Mouse (Mus musculus) heart, embryonic 15.5 days (tissue): Measurements from ENCODE around the gene Maml1. TPM values are rescaled to one million over a fixed set of nuclear protein-coding genes. Genes with fewer than 3 reads are reported as not detected.
"Not testable (repeated sequence)": the region's sequence is repeated elsewhere in the genome, so short reads cannot be mapped to it uniquely, and the experiment has no call there.

ENCODE experiments used
- ATAC-seq: fragments of 200-750 bp; cut with Nextera tagmentation; replicated peaks from 2 replicates; pipeline ENCODE4 v1.8.0; 2017; ENCODE audit warnings: low read depth, moderate TSS enrichment; ENCODE audit not compliant: insufficient number of reproducible peaks, insufficient read depth, low FRiP score
- H3K27ac ChIP-seq: fragments of 300-500 bp; sonication (generic); 2 replicates; pipeline ENCODE4 v1.5.1; 2015; ENCODE audit warnings: mild to moderate bottlenecking, inconsistent platforms
- H3K27me3 ChIP-seq: fragments of 300-500 bp; sonication (generic); 2 replicates; pipeline ENCODE4 v1.6.1; 2015; ENCODE audit warnings: inconsistent platforms
- H3K36me3 ChIP-seq: fragments of 300-500 bp; sonication (generic); 2 replicates; pipeline ENCODE4 v1.6.1; 2015; ENCODE audit warnings: mild to moderate bottlenecking, inconsistent platforms
- H3K4me1 ChIP-seq: fragments of 300-500 bp; sonication (generic); replicated peaks from 2 replicates; pipeline ENCODE4 v1.6.1; 2015; ENCODE audit warnings: inconsistent platforms
- H3K4me2 ChIP-seq: fragments of 300-500 bp; sonication (generic); 2 replicates; pipeline ENCODE4 v1.6.1; 2015; ENCODE audit warnings: inconsistent platforms, mild to moderate bottlenecking, moderate library complexity
- H3K4me3 ChIP-seq: fragments of 300-500 bp; sonication (generic); 2 replicates; pipeline ENCODE4 v1.5.1; 2015; ENCODE audit warnings: mild to moderate bottlenecking, inconsistent platforms
- H3K9ac ChIP-seq: fragments of 300-500 bp; sonication (generic); 2 replicates; pipeline ENCODE4 v1.6.1; 2015; ENCODE audit warnings: mild to moderate bottlenecking, inconsistent platforms
- H3K9me3 ChIP-seq: fragments of 300-500 bp; sonication (generic); replicated peaks from 2 replicates; pipeline ENCODE4 v1.6.1; 2016; ENCODE audit warnings: inconsistent platforms
- WGBS: fragments of 180-500 bp; shearing (Covaris S2); methylation state at CpG from one replicate; pipeline ENCODE4 v1.1.7; 2015; ENCODE audit warnings: mixed read lengths; 5-methylcytosine and 5-hydroxymethylcytosine counted together
- polyA plus RNA-seq: library from polyadenylated mRNA; unstranded; fragments of >200 nt; fragmentation: Nextera tagmentation; extraction: Ambion mirVana; gene quantifications from 2 replicates; pipeline ENCODE4 v1.2.1, GENCODE M21; 2015

Maml1 gene
- polyA plus RNA-seq, 1 experiment from 2014 or later, result 3.2 TPM

GRCm38 (mm10) chr11:50322345-50322744 lies 30.2 kb upstream of the Maml1 start:
- Histone ChIP-seq H3K4me1 (peaks cover 35% of the 10 kb centered on the region), H3K27ac (no peak overlapping the region; the same call in 1 of the 2 replicates), H3K9ac (no peak overlapping the region; the same call in 1 of the 2 replicates), H3K9me3 (no peaks in the 10 kb centered on the region), H3K27me3 (no peaks in the 10 kb centered on the region), H3K4me2 (peak overlapping the region; percentile 25; the same call in 1 of the 2 replicates), H3K4me3 (no peak overlapping the region), H3K36me3 (peaks cover 4% of the 10 kb centered on the region; the same call in 1 of the 2 replicates)
- ATAC-seq, result no peak

- no peaks in the 10 kb centered on the region for H3K9me3 ChIP-seq
- no peak overlapping the region for H3K9ac ChIP-seq
- peak overlapping the region; percentile 16; the same call in 1 of the 2 replicates for H3K4me2 ChIP-seq
- H3K27me3 ChIP-seq, result no peaks in the 10 kb centered on the region
- no peak overlapping the region for H3K27ac ChIP-seq
- H3K4me3 ChIP-seq, result no peak overlapping the region
- peaks cover 30% of the 10 kb centered on the region for H3K4me1 ChIP-seq
- no peak for ATAC-seq
- WGBS, result 86% methylated on average over 6 of the region's 6 CpGs
- peaks cover 4% of the 10 kb centered on the region; the same call in 1 of the 2 replicates for H3K36me3 ChIP-seq
These were observed 29.1 kb upstream of the Maml1 start for GRCm38 (mm10) chr11:50321239-50321638.

GRCm38 (mm10) chr11:50319343-50319742 lies 27.2 kb upstream of the Maml1 start:
- not testable (repeated sequence) for H3K9me3 ChIP-seq, H3K27me3 ChIP-seq, ATAC-seq, H3K27ac ChIP-seq, H3K36me3 ChIP-seq, H3K9ac ChIP-seq, H3K4me2 ChIP-seq, H3K4me3 ChIP-seq
- 76% methylated on average over 4 of the region's 4 CpGs for WGBS
- H3K4me1 ChIP-seq, result peaks cover 35% of the 10 kb centered on the region

- WGBS, result 70% methylated on average over 2 of the region's 2 CpGs
- Histone ChIP-seq H3K4me2 (no peak overlapping the region), H3K27ac (no peak overlapping the region), H3K27me3 (no peaks in the 10 kb centered on the region), H3K4me3 (no peak overlapping the region), H3K4me1 (peaks cover 8% of the 10 kb centered on the region; the same call in 1 of the 2 replicates), H3K9me3 (no peaks in the 10 kb centered on the region), H3K36me3 (peaks cover 38% of the 10 kb centered on the region), H3K9ac (no peak overlapping the region)
- no peak for ATAC-seq
These were observed 20.7 kb upstream of the Maml1 start for GRCm38 (mm10) chr11:50312803-50313202.

GRCm38 (mm10) chr11:50303406-50303805 lies 11.3 kb upstream of the Maml1 start:
- H3K4me1 ChIP-seq, result no peaks in the 10 kb centered on the region
- 96% methylated on average over 2 of the region's 2 CpGs for WGBS
- H3K27me3 ChIP-seq, result no peaks in the 10 kb centered on the region
- no peak overlapping the region for H3K4me2 ChIP-seq
- no peaks in the 10 kb centered on the region for H3K9me3 ChIP-seq
- no peak overlapping the region for H3K9ac ChIP-seq
- ATAC-seq, result no peak
- H3K36me3 ChIP-seq, result peaks cover 87% of the 10 kb centered on the region
- no peak overlapping the region for H3K27ac ChIP-seq
- no peak overlapping the region for H3K4me3 ChIP-seq

- WGBS, result under 1% methylated on average over 72 of the region's 85 CpGs
- Histone ChIP-seq H3K4me2 (peak overlapping the region; percentile 74), H3K9ac (peak overlapping the region; percentile 99), H3K27me3 (no peaks in the 10 kb centered on the region), H3K36me3 (peaks cover 35% of the 10 kb centered on the region), H3K4me3 (peak overlapping the region; percentile 90), H3K9me3 (no peaks in the 10 kb centered on the region), H3K4me1 (peaks cover 24% of the 10 kb centered on the region), H3K27ac (peak overlapping the region; percentile 98)
- peak; percentile 67 for ATAC-seq
These were observed 568 bp downstream of the Maml1 start for GRCm38 (mm10) chr11:50291321-50292165.

GRCm38 (mm10) chr11:50290486-50291225 lies 1.5 kb downstream of the Maml1 start:
- Histone ChIP-seq H3K9me3 (no peaks in the 10 kb centered on the region), H3K4me2 (peak overlapping the region; percentile 74), H3K4me3 (peak overlapping the region; percentile 90), H3K27ac (peak overlapping the region; percentile 98), H3K36me3 (peaks cover 32% of the 10 kb centered on the region; the same call in 1 of the 2 replicates), H3K9ac (peak overlapping the region; percentile 99), H3K27me3 (no peaks in the 10 kb centered on the region), H3K4me1 (peaks cover 24% of the 10 kb centered on the region)
- 12% methylated on average over 20 of the region's 20 CpGs for WGBS
- no peak for ATAC-seq

- H3K9me3 ChIP-seq, result no peaks in the 10 kb centered on the region
- WGBS, result 87% methylated on average over 1 of the region's 1 CpGs
These were observed 5.7 kb downstream of the Maml1 start for GRCm38 (mm10) chr11:50286428-50286827.

GRCm38 (mm10) chr11:50285696-50286095 lies 6.4 kb downstream of the Maml1 start:
- Histone ChIP-seq H3K4me3 (no peak overlapping the region), H3K4me1 (peaks cover 16% of the 10 kb centered on the region), H3K36me3 (peaks cover 11% of the 10 kb centered on the region; the same call in 1 of the 2 replicates), H3K9ac (no peak overlapping the region), H3K27ac (no peak overlapping the region), H3K4me2 (no peak overlapping the region), H3K27me3 (no peaks in the 10 kb centered on the region), H3K9me3 (no peaks in the 10 kb centered on the region)
- no peak for ATAC-seq
- WGBS, result 80% methylated on average over 7 of the region's 7 CpGs

More at GRCm38 (mm10) chr11:50286428-50286827, 5.7 kb downstream of the Maml1 start:
- Histone ChIP-seq H3K9ac (no peak overlapping the region), H3K4me2 (no peak overlapping the region), H3K27me3 (no peaks in the 10 kb centered on the region), H3K27ac (no peak overlapping the region), H3K4me1 (peaks cover 16% of the 10 kb centered on the region), H3K4me3 (no peak overlapping the region), H3K36me3 (peaks cover 11% of the 10 kb centered on the region; the same call in 1 of the 2 replicates)
- ATAC-seq, result no peak

GRCm38 (mm10) chr11:50285263-50285662 lies 6.8 kb downstream of the Maml1 start:
- no peak for ATAC-seq
- no peak overlapping the region for H3K4me2 ChIP-seq
- no peaks in the 10 kb centered on the region for H3K9me3 ChIP-seq
- no peak overlapping the region for H3K27ac ChIP-seq
- H3K36me3 ChIP-seq, result peaks cover 11% of the 10 kb centered on the region; the same call in 1 of the 2 replicates
- H3K4me1 ChIP-seq, result peaks cover 15% of the 10 kb centered on the region
- no peaks in the 10 kb centered on the region for H3K27me3 ChIP-seq
- H3K4me3 ChIP-seq, result no peak overlapping the region
- 94% methylated on average over 5 of the region's 5 CpGs for WGBS
- H3K9ac ChIP-seq, result no peak overlapping the region

- no peaks in the 10 kb centered on the region for H3K9me3 ChIP-seq
- no peak overlapping the region for H3K9ac ChIP-seq
- no peak for ATAC-seq
- peaks cover 17% of the 10 kb centered on the region for H3K4me1 ChIP-seq
- H3K27ac ChIP-seq, result no peak overlapping the region
- no peaks in the 10 kb centered on the region for H3K27me3 ChIP-seq
- no peak overlapping the region for H3K4me3 ChIP-seq
- 73% methylated on average over 1 of the region's 1 CpGs for WGBS
- H3K4me2 ChIP-seq, result no peak overlapping the region
- no peaks in the 10 kb centered on the region; the same call in 1 of the 2 replicates for H3K36me3 ChIP-seq
These were observed 12.1 kb downstream of the Maml1 start for GRCm38 (mm10) chr11:50280053-50280452.
